Mouse (Mus musculus): ENCODE results near the gene Ptprd. TPM values are rescaled to one million over a fixed set of nuclear protein-coding genes. Genes with fewer than 3 reads are reported as not detected.

Ptprd gene
- polyA plus RNA-seq, 1 experiment = not detected

GRCm38 (mm10) chr4:76502575-76503278 is 1709.0 kb downstream of the Ptprd start:
- Histone ChIP-seq H3K36me3 (replicated peaks; ENCODE audit: low read length) (no peaks in the 10 kb centered on the region), H3K9me3 (no peaks in the 10 kb centered on the region), H3K4me3 (replicated peaks) (no peak overlapping the region), H3K4me1 (no peaks in the 10 kb centered on the region), H3K27me3 (replicated peaks) (no peaks in the 10 kb centered on the region)
- TF ChIP-seq FLI1 (IDR thresholded peaks at IDR 0.05; ENCODE audit: low read length) = no peak
- TF ChIP-seq GATA1 (IDR thresholded peaks at IDR 0.05; ENCODE audit: borderline replicate concordance, low read length) = no peak

GRCm38 (mm10) chr4:76485848-76486247 is 1725.9 kb downstream of the Ptprd start:
- no peak for TF ChIP-seq GATA1 (IDR thresholded peaks at IDR 0.05; ENCODE audit: borderline replicate concordance, low read length)
- no peak for TF ChIP-seq FLI1 (IDR thresholded peaks at IDR 0.05; ENCODE audit: low read length)
- no peaks in the 10 kb centered on the region for H3K27me3 ChIP-seq (replicated peaks)
- H3K4me1 ChIP-seq = no peaks in the 10 kb centered on the region
- H3K36me3 ChIP-seq (replicated peaks; ENCODE audit: low read length) = no peaks in the 10 kb centered on the region
- no peak overlapping the region for H3K4me3 ChIP-seq (replicated peaks)
- no peaks in the 10 kb centered on the region; the same call in 1 of the 2 replicates for H3K9me3 ChIP-seq

GRCm38 (mm10) chr4:76468366-76469100 is 1743.2 kb downstream of the Ptprd start:
- TF ChIP-seq GATA1 (IDR thresholded peaks at IDR 0.05; ENCODE audit: borderline replicate concordance, low read length) (no peak), FLI1 (IDR thresholded peaks at IDR 0.05; ENCODE audit: low read length) (no peak)
- Histone ChIP-seq H3K9me3 (no peaks in the 10 kb centered on the region), H3K27me3 (replicated peaks) (no peaks in the 10 kb centered on the region), H3K4me3 (replicated peaks) (no peak overlapping the region), H3K4me1 (no peaks in the 10 kb centered on the region), H3K36me3 (replicated peaks; ENCODE audit: low read length) (no peaks in the 10 kb centered on the region)

- TF ChIP-seq GATA1 (IDR thresholded peaks at IDR 0.05; ENCODE audit: borderline replicate concordance, low read length) (no peak), FLI1 (IDR thresholded peaks at IDR 0.05; ENCODE audit: low read length) (no peak)
- H3K36me3 ChIP-seq (replicated peaks; ENCODE audit: low read length) = no peaks in the 10 kb centered on the region
- peaks cover 4% of the 10 kb centered on the region; the same call in 1 of the 2 replicates for H3K4me1 ChIP-seq
- H3K27me3 ChIP-seq (replicated peaks) = no peaks in the 10 kb centered on the region
- no peaks in the 10 kb centered on the region for H3K9me3 ChIP-seq
- H3K4me3 ChIP-seq (replicated peaks) = no peak overlapping the region
Measured at GRCm38 (mm10) chr4:76464682-76465081, 1747.1 kb downstream of the Ptprd start.

GRCm38 (mm10) chr4:76461336-76461735 is 1750.4 kb downstream of the Ptprd start:
- TF ChIP-seq GATA1 (IDR thresholded peaks at IDR 0.05; ENCODE audit: borderline replicate concordance, low read length) = no peak
- no peak for TF ChIP-seq FLI1 (IDR thresholded peaks at IDR 0.05; ENCODE audit: low read length)
- no peaks in the 10 kb centered on the region for H3K27me3 ChIP-seq (replicated peaks)
- H3K9me3 ChIP-seq = no peaks in the 10 kb centered on the region
- peaks cover 4% of the 10 kb centered on the region; the same call in 1 of the 2 replicates for H3K4me1 ChIP-seq
- H3K4me3 ChIP-seq (replicated peaks) = no peak overlapping the region
- no peaks in the 10 kb centered on the region for H3K36me3 ChIP-seq (replicated peaks; ENCODE audit: low read length)

GRCm38 (mm10) chr4:76460556-76460955 is 1751.2 kb downstream of the Ptprd start:
- TF ChIP-seq FLI1 (IDR thresholded peaks at IDR 0.05; ENCODE audit: low read length) (no peak), GATA1 (IDR thresholded peaks at IDR 0.05; ENCODE audit: borderline replicate concordance, low read length) (no peak)
- Histone ChIP-seq H3K27me3 (replicated peaks) (no peaks in the 10 kb centered on the region), H3K9me3 (no peaks in the 10 kb centered on the region), H3K4me1 (peaks cover 4% of the 10 kb centered on the region; the same call in 1 of the 2 replicates), H3K36me3 (replicated peaks; ENCODE audit: low read length) (no peaks in the 10 kb centered on the region), H3K4me3 (replicated peaks) (no peak overlapping the region)

- Histone ChIP-seq H3K4me1 (peaks cover 4% of the 10 kb centered on the region; the same call in 1 of the 2 replicates), H3K9me3 (no peaks in the 10 kb centered on the region), H3K27me3 (replicated peaks) (no peaks in the 10 kb centered on the region), H3K4me3 (replicated peaks) (no peak overlapping the region), H3K36me3 (replicated peaks; ENCODE audit: low read length) (no peaks in the 10 kb centered on the region)
- TF ChIP-seq GATA1 (IDR thresholded peaks at IDR 0.05; ENCODE audit: borderline replicate concordance, low read length) (no peak), FLI1 (IDR thresholded peaks at IDR 0.05; ENCODE audit: low read length) (no peak)
Measured at GRCm38 (mm10) chr4:76459621-76460020, 1752.1 kb downstream of the Ptprd start.

- peaks cover 47% of the 10 kb centered on the region for H3K27me3 ChIP-seq (replicated peaks)
Measured at GRCm38 (mm10) chr4:76452286-76452685, 1759.5 kb downstream of the Ptprd start.

GRCm38 (mm10) chr4:76451019-76451552 is 1760.7 kb downstream of the Ptprd start:
- Histone ChIP-seq H3K9me3 (no peaks in the 10 kb centered on the region), H3K36me3 (replicated peaks; ENCODE audit: low read length) (no peaks in the 10 kb centered on the region), H3K4me1 (peaks cover 18% of the 10 kb centered on the region), H3K27me3 (replicated peaks) (peaks cover 47% of the 10 kb centered on the region), H3K4me3 (replicated peaks) (no peak overlapping the region)
- TF ChIP-seq FLI1 (IDR thresholded peaks at IDR 0.05; ENCODE audit: low read length) (no peak), GATA1 (IDR thresholded peaks at IDR 0.05; ENCODE audit: borderline replicate concordance, low read length) (no peak)

More at GRCm38 (mm10) chr4:76452286-76452685, 1759.5 kb downstream of the Ptprd start:
- Histone ChIP-seq H3K9me3 (no peaks in the 10 kb centered on the region), H3K36me3 (replicated peaks; ENCODE audit: low read length) (no peaks in the 10 kb centered on the region), H3K4me1 (peaks cover 18% of the 10 kb centered on the region), H3K4me3 (replicated peaks) (no peak overlapping the region)
- TF ChIP-seq FLI1 (IDR thresholded peaks at IDR 0.05; ENCODE audit: low read length) (no peak), GATA1 (IDR thresholded peaks at IDR 0.05; ENCODE audit: borderline replicate concordance, low read length) (no peak)
